Mouse (Mus musculus) erythroblast, embryonic 14.5 days (primary cell): ENCODE data around the gene Cadm1.

Experiments
- GATA1 ChIP-seq: IDR thresholded peaks from 2 replicates; pipeline ENCODE4 v1.6.1; 2012; ENCODE audit warnings: low read length, inconsistent platforms, mixed read lengths
- TAL1 ChIP-seq: IDR thresholded peaks from 3 replicates; pipeline ENCODE4 v1.6.1; 2012; ENCODE audit warnings: low read length, inconsistent platforms, mixed read lengths

DNA sequence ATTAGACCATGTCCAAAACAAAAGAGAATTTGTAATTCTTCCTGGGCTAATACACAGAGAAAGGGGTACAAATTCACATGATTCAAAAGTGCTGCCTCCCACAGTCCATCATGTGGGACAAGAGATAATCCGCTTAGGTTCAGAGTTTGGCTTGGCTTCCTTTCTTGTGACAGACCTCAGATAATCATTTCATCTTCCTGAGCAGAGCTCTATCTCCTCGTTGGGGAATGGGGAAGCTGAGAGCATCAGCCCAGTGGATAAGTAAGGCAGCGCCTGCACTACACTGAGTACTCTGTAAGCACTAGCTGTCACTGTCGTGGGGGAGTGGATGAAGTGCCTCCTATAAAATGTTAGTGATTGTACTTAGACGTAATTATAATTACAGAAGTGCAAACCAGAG is 35.1 kb downstream of the Cadm1 start:
- no peak for TF ChIP-seq TAL1
- no peak for TF ChIP-seq GATA1
